ENCODE assay signal across 10 mouse cellular contexts in the genomic region with DNA sequence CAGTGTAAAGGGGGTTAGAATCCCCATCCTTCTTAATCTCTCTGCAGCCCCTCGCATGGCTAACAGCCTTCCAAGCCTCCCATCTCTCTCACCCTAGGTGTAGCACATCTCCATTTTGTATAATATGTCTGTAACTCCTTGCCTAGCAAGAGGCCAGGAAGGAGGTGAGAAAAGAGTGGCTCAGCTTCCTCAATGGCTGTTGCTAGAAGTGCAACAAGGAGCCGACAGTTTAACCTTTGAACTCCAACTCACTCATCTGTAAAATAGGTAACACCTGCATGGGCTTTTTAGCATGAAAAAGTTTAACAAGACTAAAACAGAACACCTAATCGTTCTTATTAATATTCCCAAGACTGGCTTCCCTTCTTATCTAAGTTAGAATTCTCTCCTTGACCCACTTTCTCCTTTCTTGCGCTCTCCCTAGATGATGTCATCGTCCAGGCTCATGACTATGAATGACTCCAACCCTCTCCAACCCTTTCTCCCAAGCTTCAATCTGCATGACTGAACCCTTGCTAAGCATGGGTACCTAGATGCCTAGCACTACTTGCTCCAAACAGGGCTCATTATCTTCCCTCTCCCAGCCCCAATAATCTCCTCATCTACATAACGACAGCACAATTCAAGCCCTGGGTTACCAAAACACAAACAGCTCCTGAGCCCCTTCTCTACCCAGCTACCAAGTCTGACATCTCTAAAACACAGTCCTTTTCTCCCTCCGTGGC. TPM values are rescaled to one million over a fixed set of nuclear protein-coding genes. Genes with fewer than 3 reads are reported as not detected.
A peak's percentile ranks its signal among the peaks of the same experiment; 100 is the strongest.
DNase-seq lines count a peak whose midpoint lies in the region; ATAC-seq and TF ChIP-seq lines count a peak whose summit lies in the region.
"Had no signal": no experiment of that assay in that cellular context is flagged by ENCODE, and none has a peak within 500 bp of the region (broad histone marks: within the 10 kb centered on the region; RNA-seq: fewer than 3 reads in every experiment).

No protein-coding gene starts in this region.

- intact Hi-C loops in heart, postnatal 10 days (cut with DNase I), result no loop called here

- no peak overlapping the region for H3K9ac ChIP-seq in neural tube, embryonic 13.5 days
- H3K9ac ChIP-seq in hindbrain, embryonic 13.5 days, result no peak overlapping the region
- H3K9ac ChIP-seq in stomach, postnatal 0 days (ENCODE audit: low read length), result no peak overlapping the region

- no peak for TF ChIP-seq CTCF in stomach, postnatal 0 days (IDR thresholded peaks at IDR 0.05; ENCODE audit: low read depth)

- 33% methylated on average over 7 of the region's 7 CpGs for WGBS in heart, embryonic 10.5 days
- 27% methylated on average over 7 of the region's 7 CpGs for WGBS in neural tube, embryonic 13.5 days
- 22% methylated on average over 7 of the region's 7 CpGs for WGBS in hindbrain, embryonic 13.5 days
- 54% methylated on average over 7 of the region's 7 CpGs for WGBS in stomach, postnatal 0 days

- peak; percentile 52; the same call in 1 of the 2 replicates for ATAC-seq in neural tube, embryonic 13.5 days (ENCODE audit: low read depth)
- ATAC-seq in hindbrain, embryonic 13.5 days (ENCODE audit: low FRiP score), result peak; percentile 29; the same call in 1 of the 2 replicates
- ATAC-seq in stomach, postnatal 0 days (ENCODE audit: low FRiP score, low TSS enrichment), result peak; percentile 69; the same call in 1 of the 2 replicates

- no peaks in the 10 kb centered on the region for H3K36me3 ChIP-seq in heart, embryonic 10.5 days
- H3K36me3 ChIP-seq in neural tube, embryonic 13.5 days, result no peaks in the 10 kb centered on the region
- no peaks in the 10 kb centered on the region for H3K36me3 ChIP-seq in hindbrain, embryonic 13.5 days
- H3K36me3 ChIP-seq in stomach, postnatal 0 days (ENCODE audit: control insufficient read depth, insufficient read depth, low read length), result no peaks in the 10 kb centered on the region

- no peaks in the 10 kb centered on the region for H3K27me3 ChIP-seq in heart, embryonic 10.5 days (ENCODE audit: insufficient read depth, poor library complexity, severe bottlenecking)
- no peaks in the 10 kb centered on the region for H3K27me3 ChIP-seq in neural tube, embryonic 13.5 days
- no peaks in the 10 kb centered on the region for H3K27me3 ChIP-seq in hindbrain, embryonic 13.5 days
- H3K27me3 ChIP-seq in stomach, postnatal 0 days (ENCODE audit: control insufficient read depth, insufficient read depth, low read length), result no peaks in the 10 kb centered on the region

- no peak for DNase-seq in heart, embryonic 10.5 days (ENCODE audit: low spot score)
- DNase-seq in heart, postnatal 10 days, result no peak
- no peak for DNase-seq in neural tube, embryonic 10.5 days (ENCODE audit: extremely low spot score, low spot score)
- DNase-seq in stomach, postnatal 0 days (ENCODE audit: low spot score), result no peak
- no peak for DNase-seq in cerebellum, postnatal 10 days
- no peak for DNase-seq in thymus, postnatal 10 days (ENCODE audit: low spot score in 2 of 2)
- DNase-seq: gastrocnemius, postnatal 36 days; spleen, adult 18-20 months had no signal

- 0 out of 2 replicates have a peak overlapping the region, but pooled peaks have one; percentile 18 for H3K27ac ChIP-seq in heart, embryonic 10.5 days
- 0 out of 2 replicates have a peak overlapping the region, but pooled peaks have one; percentile 46 for H3K27ac ChIP-seq in neural tube, embryonic 13.5 days (replicated peaks)
- peak overlapping the region; percentile 55; the same call in 1 of the 2 replicates for H3K27ac ChIP-seq in hindbrain, embryonic 13.5 days
- no peak overlapping the region for H3K27ac ChIP-seq in stomach, postnatal 0 days (replicated peaks)

- H3K4me3 ChIP-seq in heart, embryonic 10.5 days, result no peak overlapping the region
- H3K4me3 ChIP-seq in neural tube, embryonic 13.5 days, result no peak overlapping the region
- no peak overlapping the region for H3K4me3 ChIP-seq in hindbrain, embryonic 13.5 days
- H3K4me3 ChIP-seq in stomach, postnatal 0 days (ENCODE audit: low read depth, low read length), result no peak overlapping the region

- H3K4me1 ChIP-seq in heart, embryonic 10.5 days, result peaks cover 62% of the 10 kb centered on the region
- peaks cover 56% of the 10 kb centered on the region for H3K4me1 ChIP-seq in neural tube, embryonic 13.5 days (replicated peaks)
- peaks cover 57% of the 10 kb centered on the region for H3K4me1 ChIP-seq in hindbrain, embryonic 13.5 days (replicated peaks)
- no peaks in the 10 kb centered on the region for H3K4me1 ChIP-seq in stomach, postnatal 0 days (replicated peaks; ENCODE audit: control insufficient read depth, insufficient read depth)

- no peaks in the 10 kb centered on the region for H3K9me3 ChIP-seq in heart, embryonic 10.5 days
- H3K9me3 ChIP-seq in neural tube, embryonic 13.5 days, result no peaks in the 10 kb centered on the region
- H3K9me3 ChIP-seq in hindbrain, embryonic 13.5 days, result no peaks in the 10 kb centered on the region
- H3K9me3 ChIP-seq in stomach, postnatal 0 days (ENCODE audit: control insufficient read depth, low read length), result no peaks in the 10 kb centered on the region

- no peak overlapping the region for H3K4me2 ChIP-seq in neural tube, embryonic 13.5 days
- no peak overlapping the region for H3K4me2 ChIP-seq in hindbrain, embryonic 13.5 days
- H3K4me2 ChIP-seq in stomach, postnatal 0 days (replicated peaks; ENCODE audit: low read depth), result no peak overlapping the region

- no peak for TF ChIP-seq EP300 in stomach, postnatal 0 days (optimal IDR thresholded peaks at IDR 0.05)

RNA-seq across cellular contexts. Expression of gene Arhgap21, which starts 24.8 kb away (rescaled TPM):
- 15.2 and 18.7 TPM in 2 replicates for polyA plus RNA-seq in heart, embryonic 10.5 days (2016; fragmentation: Nextera tagmentation; extraction: Ambion mirVana)
- total RNA-seq in heart, postnatal 10 days (2021), result 100 to 1,000 TPM; 105 to 112 TPM
- 33.9 and 34.9 TPM in 2 replicates for polyA plus RNA-seq in neural tube, embryonic 13.5 days (2015; fragmentation: Nextera tagmentation; extraction: Ambion mirVana)
- polyA plus RNA-seq in hindbrain, embryonic 13.5 days (2015; fragmentation: Nextera tagmentation; extraction: Ambion mirVana), result 35.6 and 41.1 TPM in 2 replicates
- polyA plus RNA-seq in stomach, postnatal 0 days (2015; fragmentation: Nextera tagmentation; extraction: Ambion mirVana), result 5.2 and 5.5 TPM in 2 replicates
